Mouse (Mus musculus): ENCODE data around the gene Coq10b. TPM values are rescaled to one million over a fixed set of nuclear protein-coding genes. Genes with fewer than 3 reads are reported as not detected.

The Coq10b gene
- total RNA-seq, 2 experiments from 2014 or later: 24.4 to 25.6 TPM

DNA sequence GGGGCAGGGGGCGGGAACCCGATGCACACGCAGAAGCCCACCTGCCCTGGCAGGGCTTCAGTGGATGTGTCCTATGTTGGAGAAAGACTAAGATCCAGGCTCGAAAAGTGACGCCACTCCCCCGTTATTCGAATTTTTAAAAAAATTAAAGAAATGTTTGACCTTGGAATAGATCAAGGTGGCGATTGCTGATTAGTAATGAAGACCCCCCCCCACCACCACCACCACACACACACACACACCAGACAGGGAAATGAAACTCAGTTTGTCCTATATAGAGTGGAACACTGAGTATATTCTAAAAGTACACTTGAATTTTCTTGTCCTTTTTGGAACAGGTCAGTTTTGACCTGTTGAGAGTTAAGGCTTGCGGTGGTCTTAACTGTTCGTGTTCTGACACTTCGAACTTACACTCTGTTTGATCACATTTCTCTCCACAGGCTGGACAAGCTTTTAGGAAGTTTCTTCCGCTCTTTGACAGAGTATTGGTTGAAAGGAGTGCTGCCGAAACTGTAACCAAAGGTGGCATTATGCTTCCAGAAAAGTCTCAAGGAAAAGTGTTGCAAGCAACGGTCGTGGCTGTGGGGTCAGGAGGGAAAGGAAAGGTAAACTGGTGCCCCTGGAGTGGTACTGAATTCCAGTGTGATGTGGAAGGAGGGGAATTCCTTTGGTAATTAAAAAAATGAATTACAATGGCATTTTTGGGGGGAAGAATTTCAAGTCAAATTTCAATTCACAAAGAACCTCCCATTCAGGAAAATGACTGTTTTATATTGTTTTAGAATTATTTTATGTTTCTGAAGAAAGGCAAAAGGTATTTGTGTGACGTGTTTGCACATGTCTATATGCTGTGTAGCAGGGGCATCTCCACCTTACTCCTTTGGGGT is 36.3 kb downstream of the Coq10b start:
- no peak for DNase-seq (ENCODE audit: extremely low spot score in 1 of 2, low spot score in 2 of 2)
- intact Hi-C loops (cut with DNase I): loop anchor here (5.0 to 10.0 kb wide), 3 partner anchors 43 to 146 kb away; partner anchors contain the start of genes Mars2 and Mob4

DNA sequence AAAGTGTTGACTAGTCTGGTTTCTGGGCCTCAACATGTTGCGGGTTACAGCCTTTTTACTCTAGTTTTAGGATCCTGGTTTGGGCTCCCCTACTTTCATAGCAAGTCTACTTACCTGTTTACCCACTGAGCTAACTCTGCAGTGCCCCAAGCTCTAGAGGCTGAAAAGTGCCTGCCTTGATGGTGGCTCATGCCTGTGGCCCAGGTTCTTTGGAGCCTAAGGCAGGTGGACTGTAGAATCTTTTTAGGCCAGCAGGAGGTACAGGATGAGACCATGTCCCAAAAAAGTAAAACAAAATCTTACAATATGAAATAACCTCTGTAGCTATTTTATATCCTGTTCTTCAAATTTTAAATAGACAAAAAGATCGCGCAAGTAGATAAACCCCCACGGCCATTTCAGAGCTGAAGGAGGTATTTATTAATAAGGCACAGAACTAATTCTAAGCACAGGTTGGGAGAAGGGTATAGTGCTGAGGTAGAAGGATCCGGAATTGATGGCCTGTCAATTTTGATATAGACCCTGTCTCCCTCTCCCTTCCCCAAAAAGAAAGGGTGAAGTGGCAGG is 37.0 kb downstream of the Coq10b start:
- no peak for DNase-seq (ENCODE audit: extremely low spot score in 1 of 2, low spot score in 2 of 2)
- intact Hi-C loops (cut with DNase I): loop anchor here (5.0 to 10.0 kb wide), 3 partner anchors 43 to 145 kb away; partner anchors contain the start of genes Mars2 and Mob4

DNA sequence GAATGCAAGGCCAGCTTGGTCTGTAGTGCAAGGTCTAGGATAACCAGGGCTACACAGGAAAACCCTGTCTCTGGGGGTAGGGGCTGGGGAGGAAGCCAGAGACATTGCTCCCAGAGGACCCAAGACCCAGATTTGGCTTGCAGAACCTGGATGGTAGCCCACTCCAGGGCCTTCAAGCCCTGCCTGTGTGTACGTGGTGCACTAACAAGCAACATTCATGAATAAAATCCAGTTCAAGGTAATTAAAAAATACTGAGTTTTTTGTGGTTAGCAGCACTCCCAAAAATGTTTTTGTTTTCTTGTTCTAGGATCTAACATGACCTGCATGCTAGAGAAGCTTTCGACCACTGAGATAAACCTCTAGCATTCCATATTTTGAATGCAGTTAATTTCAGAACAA is 39.5 kb downstream of the Coq10b start:
- intact Hi-C loops (cut with DNase I): no loop called here
- DNase-seq (ENCODE audit: extremely low spot score in 1 of 2, low spot score in 2 of 2): no peak

DNA sequence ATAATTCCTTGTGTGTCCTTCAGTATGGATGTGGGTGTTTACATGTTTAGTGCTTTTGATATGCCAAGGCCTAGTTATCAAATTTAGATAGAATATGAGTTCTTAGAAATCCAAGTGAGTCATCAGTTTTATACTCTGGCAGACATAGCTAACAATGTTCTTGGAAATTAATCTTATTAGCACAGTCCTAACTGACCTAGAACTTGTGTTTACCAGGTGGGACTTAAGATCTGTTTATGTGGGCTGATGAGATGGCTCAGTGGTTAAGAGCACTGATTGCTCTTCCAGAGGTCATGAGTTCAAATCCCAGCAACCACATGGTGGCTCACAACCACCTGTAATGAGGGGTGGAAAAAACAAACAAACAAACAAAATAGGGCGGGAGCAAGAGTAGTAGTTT is 39.9 kb downstream of the Coq10b start:
- intact Hi-C loops (cut with DNase I): no loop called here

DNA sequence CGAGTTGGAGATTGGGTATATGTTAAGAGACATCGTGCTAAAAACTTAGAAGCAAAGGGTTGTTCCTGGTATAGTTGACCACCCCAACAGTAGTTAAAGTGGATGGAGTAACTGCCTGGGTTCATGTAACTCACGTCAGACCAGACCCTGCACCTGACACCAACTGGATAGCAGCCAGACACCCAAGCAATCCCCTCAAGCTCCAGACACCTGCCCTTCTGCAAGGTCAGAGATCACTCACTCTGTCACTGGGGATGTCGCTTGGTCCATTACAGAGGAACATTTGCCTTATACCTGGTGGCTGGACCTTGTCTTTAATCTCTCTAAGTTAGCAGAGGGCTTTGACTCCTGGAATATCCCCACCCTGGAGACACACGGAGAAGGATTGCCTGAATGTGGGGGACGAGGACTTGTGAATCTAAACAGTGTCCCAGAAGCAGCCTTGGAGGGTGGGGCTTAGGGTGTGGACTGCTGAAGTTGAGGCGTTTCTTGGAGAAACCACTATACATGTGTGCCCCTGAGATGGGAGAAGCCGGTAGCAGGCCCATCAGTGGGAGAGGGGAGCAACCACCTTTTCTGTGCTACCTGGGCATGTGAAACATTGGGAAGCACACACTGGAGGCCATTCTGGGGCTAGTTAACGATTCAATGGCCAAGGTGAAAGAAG is 54.5 kb downstream of the Coq10b start:
- no peak for DNase-seq (ENCODE audit: extremely low spot score in 1 of 2, low spot score in 2 of 2)
- intact Hi-C loops (cut with DNase I): no loop called here

More for the DNA sequence above, 39.9 kb downstream of the Coq10b start:
- no peak for DNase-seq (ENCODE audit: extremely low spot score in 1 of 2, low spot score in 2 of 2)

DNA sequence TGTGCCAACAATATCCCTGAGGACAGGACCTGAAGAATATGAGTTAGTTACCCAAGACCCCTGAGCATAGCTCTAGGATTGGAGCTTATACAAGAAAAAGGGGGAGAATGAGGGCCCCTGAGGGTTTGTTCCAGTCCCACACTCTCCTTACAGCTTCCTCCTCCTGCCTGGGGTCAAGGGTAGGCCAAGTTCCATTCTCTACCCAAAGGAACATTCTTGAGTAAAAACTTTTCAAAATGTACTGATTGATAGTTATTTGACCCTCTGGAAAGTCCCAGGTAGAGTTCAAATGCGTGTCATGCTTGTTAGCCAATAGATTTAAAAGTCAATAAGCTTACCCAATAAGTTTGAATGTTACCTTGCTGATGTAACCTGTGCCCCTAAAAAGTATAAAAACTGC is 55.1 kb downstream of the Coq10b start:
- no peak for DNase-seq (ENCODE audit: extremely low spot score in 1 of 2, low spot score in 2 of 2)
- intact Hi-C loops (cut with DNase I): no loop called here

DNA sequence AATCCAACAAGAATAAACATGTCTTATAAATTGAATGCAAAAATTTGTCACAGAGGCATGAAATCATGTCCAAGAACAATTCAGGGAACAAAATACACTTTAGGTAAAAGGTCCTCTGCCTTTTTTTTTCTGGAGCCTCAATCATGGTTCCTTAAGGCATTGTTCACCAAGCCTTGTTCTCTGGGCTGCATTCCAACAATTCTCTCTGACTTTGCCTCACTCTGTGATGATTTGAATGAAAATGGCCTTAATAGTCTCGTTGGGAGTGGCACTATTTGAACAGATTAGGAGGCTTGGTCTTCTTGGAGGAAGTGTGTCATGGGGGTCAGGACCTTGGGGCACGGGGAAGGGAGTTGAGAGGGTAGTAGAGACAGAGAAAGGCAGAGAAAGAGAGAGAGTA is 55.9 kb downstream of the Coq10b start:
- no peak for DNase-seq (ENCODE audit: extremely low spot score in 1 of 2, low spot score in 2 of 2)
- intact Hi-C loops (cut with DNase I): no loop called here

DNA sequence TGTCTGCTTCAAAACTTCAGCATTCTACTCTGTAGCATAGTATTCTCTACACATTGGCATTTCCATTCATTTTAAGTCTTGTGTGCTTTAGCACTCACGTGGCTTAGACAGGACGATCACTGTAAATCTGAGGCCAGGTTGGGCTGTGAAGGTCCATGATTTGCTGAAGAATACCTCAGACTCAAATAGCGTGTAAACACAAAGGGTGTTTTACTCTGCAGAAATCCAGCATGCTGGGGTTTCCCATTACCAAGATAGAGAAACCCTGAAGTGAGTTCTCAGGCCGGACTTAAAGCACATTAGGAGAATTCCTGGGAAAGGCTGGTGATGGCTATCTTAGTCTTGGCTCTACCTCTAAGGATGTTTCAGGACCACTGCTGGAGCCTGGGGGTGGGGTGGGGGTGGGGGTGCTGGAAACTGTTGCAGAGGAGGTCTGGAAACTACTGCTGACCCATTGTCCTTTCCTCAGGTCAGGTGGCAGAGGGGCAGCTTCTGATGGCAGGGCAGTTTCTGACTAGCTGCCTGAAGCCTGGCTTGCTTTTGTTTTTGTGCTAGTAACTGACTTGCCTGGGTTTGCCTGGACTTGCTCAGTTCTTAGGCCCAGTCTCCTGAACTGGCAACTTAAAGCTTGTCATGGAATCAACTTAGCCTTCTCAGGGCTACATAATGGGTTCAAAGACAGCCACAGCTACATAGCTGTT is 56.6 kb downstream of the Coq10b start:
- intact Hi-C loops (cut with DNase I): no loop called here
- no peak for DNase-seq (ENCODE audit: extremely low spot score in 1 of 2, low spot score in 2 of 2)

Other genes with a start within 250 kb of the Coq10b start
- 10 to 100 TPM; 35.2 to 37.8 TPM for gene Ankrd44, start 126.4 kb upstream of the Coq10b start, total RNA-seq (2021)
- 100 to 1,000 TPM; 157 to 174 TPM for gene Sf3b1, start 25.3 kb upstream of the Coq10b start, total RNA-seq (2021)
- gene Hspe1, start 35.4 kb downstream of the Coq10b start, total RNA-seq (2021): 10 to 100 TPM; 92.6 to 97.8 TPM
- gene Hspd1, start 35.5 kb downstream of the Coq10b start, total RNA-seq (2021): 100 to 1,000 TPM; 190 to 198 TPM
- 10 to 100 TPM; 67.1 to 69.7 TPM for gene Mob4, start 78.5 kb downstream of the Coq10b start, total RNA-seq (2021)
- gene Rftn2, start 174.0 kb downstream of the Coq10b start, total RNA-seq (2021): 10 to 100 TPM; 14.3 to 17.6 TPM
- gene Mars2, start 184.4 kb downstream of the Coq10b start, total RNA-seq (2021): 10 to 100 TPM; 12.6 to 13.6 TPM